Mouse (Mus musculus) embryonic facial prominence, embryonic 15.5 days (tissue): ENCODE measurements around the gene Sypl. TPM values are rescaled to one million over a fixed set of nuclear protein-coding genes. Genes with fewer than 3 reads are reported as not detected.

Experiments
- ATAC-seq: fragments of 200-750 bp; cut with Nextera tagmentation; 2 replicates; pipeline ENCODE4 v1.8.0; 2017; ENCODE audit warnings: low read depth, moderate TSS enrichment; ENCODE audit not compliant: insufficient number of reproducible peaks, low FRiP score, low TSS enrichment
- H3K27ac ChIP-seq: fragments of 300-500 bp; sonication (generic); replicated peaks from 2 replicates; pipeline ENCODE4 v1.5.1; 2015; ENCODE audit warnings: mild to moderate bottlenecking, inconsistent platforms
- H3K27me3 ChIP-seq: fragments of 300-500 bp; sonication (generic); 2 replicates; pipeline ENCODE4 v1.6.1; 2015; ENCODE audit warnings: inconsistent platforms
- H3K36me3 ChIP-seq: fragments of 300-500 bp; sonication (generic); 2 replicates; pipeline ENCODE4 v1.6.1; 2015; ENCODE audit warnings: mild to moderate bottlenecking, inconsistent platforms
- H3K4me1 ChIP-seq: fragments of 300-500 bp; sonication (generic); 2 replicates; pipeline ENCODE4 v1.6.1; 2015; ENCODE audit warnings: inconsistent platforms
- H3K4me2 ChIP-seq: fragments of 300-500 bp; sonication (generic); replicated peaks from 2 replicates; pipeline ENCODE4 v1.6.1; 2015; ENCODE audit warnings: mild to moderate bottlenecking, inconsistent platforms
- H3K4me3 ChIP-seq: fragments of 300-500 bp; sonication (generic); replicated peaks from 2 replicates; pipeline ENCODE4 v1.5.1; 2015; ENCODE audit warnings: mild to moderate bottlenecking, inconsistent platforms
- H3K9ac ChIP-seq: fragments of 300-500 bp; sonication (generic); 2 replicates; pipeline ENCODE4 v1.6.1; 2015; ENCODE audit warnings: inconsistent platforms
- H3K9me3 ChIP-seq: fragments of 300-500 bp; sonication (generic); replicated peaks from 2 replicates; pipeline ENCODE4 v1.6.1; 2016; ENCODE audit warnings: inconsistent platforms
- WGBS: fragments of 180-500 bp; shearing (Covaris S2); methylation state at CpG from one replicate; pipeline ENCODE4 v1.1.7; 2015; 5-methylcytosine and 5-hydroxymethylcytosine counted together
- polyA plus RNA-seq: library from polyadenylated mRNA; unstranded; fragments of >200 nt; fragmentation: Nextera tagmentation; extraction: Ambion mirVana; gene quantifications from 2 replicates; pipeline ENCODE4 v1.2.1, GENCODE M21; 2015

The Sypl gene
- polyA plus RNA-seq, 1 experiment from 2014 or later: 106 TPM

GRCm38 (mm10) chr12:32943951-32944350 is 9.7 kb upstream of the Sypl start:
- Histone ChIP-seq H3K9me3 (no peaks in the 10 kb centered on the region), H3K4me2 (no peak overlapping the region), H3K9ac (no peak overlapping the region), H3K36me3 (no peaks in the 10 kb centered on the region), H3K4me3 (no peak overlapping the region), H3K4me1 (no peaks in the 10 kb centered on the region), H3K27me3 (no peaks in the 10 kb centered on the region), H3K27ac (no peak overlapping the region)
- WGBS: 67% methylated on average over 3 of the region's 3 CpGs
- no peak for ATAC-seq

DNA sequence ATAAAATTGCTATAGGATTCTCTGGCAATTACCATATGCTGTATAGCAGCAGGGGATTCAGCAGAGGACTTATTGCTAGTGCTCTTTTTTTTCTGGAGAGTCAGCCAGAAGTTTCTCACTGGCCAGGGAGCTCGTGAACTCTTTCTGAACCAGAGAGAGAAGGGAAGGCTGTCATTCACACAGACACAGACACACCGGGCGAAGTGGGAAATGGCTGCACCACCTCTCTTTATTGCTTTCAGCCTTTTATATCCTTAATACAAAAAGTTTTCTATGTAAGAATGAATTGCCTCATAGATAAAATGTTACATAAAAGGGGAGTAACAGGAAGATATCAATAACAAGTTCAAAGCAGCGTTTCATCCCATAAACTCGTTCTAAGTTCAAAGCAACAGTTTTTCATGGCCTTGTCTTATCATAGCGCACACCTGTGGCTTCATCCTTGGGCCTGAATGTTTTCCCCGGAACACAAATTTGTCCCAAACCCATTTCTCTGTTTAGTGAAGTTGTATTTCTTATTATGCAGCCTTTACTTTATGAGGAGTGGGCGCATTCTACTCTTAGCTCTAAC is 8.7 kb upstream of the Sypl start:
- Histone ChIP-seq H3K9ac (no peak overlapping the region), H3K27me3 (no peaks in the 10 kb centered on the region), H3K27ac (no peak overlapping the region), H3K9me3 (no peaks in the 10 kb centered on the region), H3K36me3 (no peaks in the 10 kb centered on the region), H3K4me2 (no peak overlapping the region), H3K4me1 (no peaks in the 10 kb centered on the region), H3K4me3 (no peak overlapping the region)
- no peak for ATAC-seq
- 81% methylated on average over 8 of the region's 8 CpGs for WGBS

DNA sequence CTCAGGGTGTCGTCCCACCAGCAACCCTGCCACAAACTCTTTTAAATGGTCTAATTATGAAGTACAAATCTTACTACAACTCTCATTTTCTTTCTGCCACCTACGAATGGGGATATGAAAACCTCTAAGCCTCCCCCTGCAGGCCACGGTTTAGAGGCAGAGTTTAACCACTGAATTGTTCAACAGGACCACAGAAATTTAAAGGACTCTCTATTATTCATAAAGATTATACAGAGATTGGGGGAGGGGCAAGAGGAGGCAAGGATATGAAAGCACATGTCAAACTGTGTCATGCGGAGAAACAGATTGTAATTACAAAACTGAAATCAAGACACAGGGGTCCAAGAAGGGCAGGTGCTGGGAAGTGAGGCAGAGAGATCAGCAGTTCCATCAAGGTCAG is 7.3 kb upstream of the Sypl start:
- no peak overlapping the region for H3K4me3 ChIP-seq
- H3K9ac ChIP-seq: no peak overlapping the region
- no peaks in the 10 kb centered on the region for H3K36me3 ChIP-seq
- H3K9me3 ChIP-seq: no peaks in the 10 kb centered on the region
- no peaks in the 10 kb centered on the region for H3K4me1 ChIP-seq
- H3K27ac ChIP-seq: no peak overlapping the region
- WGBS: 70% methylated on average over 4 of the region's 4 CpGs
- ATAC-seq: no peak
- no peaks in the 10 kb centered on the region for H3K27me3 ChIP-seq
- H3K4me2 ChIP-seq: no peak overlapping the region

GRCm38 (mm10) chr12:32952416-32952815 is 1.3 kb upstream of the Sypl start:
- H3K36me3 ChIP-seq: no peaks in the 10 kb centered on the region
- 28% methylated on average over 3 of the region's 3 CpGs for WGBS
- no peaks in the 10 kb centered on the region for H3K9me3 ChIP-seq
- H3K27me3 ChIP-seq: no peaks in the 10 kb centered on the region
- no peak overlapping the region for H3K4me3 ChIP-seq
- no peak overlapping the region; the same call in 1 of the 2 replicates for H3K4me2 ChIP-seq
- ATAC-seq: no peak
- no peak overlapping the region for H3K27ac ChIP-seq
- H3K4me1 ChIP-seq: peaks cover 13% of the 10 kb centered on the region
- H3K9ac ChIP-seq: no peak overlapping the region

GRCm38 (mm10) chr12:32953066-32953465 is 625 bp upstream of the Sypl start:
- 18% methylated on average over 6 of the region's 6 CpGs for WGBS
- H3K4me2 ChIP-seq: peak overlapping the region; percentile 69
- H3K9me3 ChIP-seq: no peaks in the 10 kb centered on the region
- H3K27ac ChIP-seq: peak overlapping the region; percentile 99
- H3K27me3 ChIP-seq: no peaks in the 10 kb centered on the region
- H3K4me3 ChIP-seq: peak overlapping the region; percentile 86
- H3K36me3 ChIP-seq: no peaks in the 10 kb centered on the region
- peaks cover 13% of the 10 kb centered on the region for H3K4me1 ChIP-seq
- peak overlapping the region; percentile 42; the same call in 1 of the 2 replicates for H3K9ac ChIP-seq
- no peak for ATAC-seq

DNA sequence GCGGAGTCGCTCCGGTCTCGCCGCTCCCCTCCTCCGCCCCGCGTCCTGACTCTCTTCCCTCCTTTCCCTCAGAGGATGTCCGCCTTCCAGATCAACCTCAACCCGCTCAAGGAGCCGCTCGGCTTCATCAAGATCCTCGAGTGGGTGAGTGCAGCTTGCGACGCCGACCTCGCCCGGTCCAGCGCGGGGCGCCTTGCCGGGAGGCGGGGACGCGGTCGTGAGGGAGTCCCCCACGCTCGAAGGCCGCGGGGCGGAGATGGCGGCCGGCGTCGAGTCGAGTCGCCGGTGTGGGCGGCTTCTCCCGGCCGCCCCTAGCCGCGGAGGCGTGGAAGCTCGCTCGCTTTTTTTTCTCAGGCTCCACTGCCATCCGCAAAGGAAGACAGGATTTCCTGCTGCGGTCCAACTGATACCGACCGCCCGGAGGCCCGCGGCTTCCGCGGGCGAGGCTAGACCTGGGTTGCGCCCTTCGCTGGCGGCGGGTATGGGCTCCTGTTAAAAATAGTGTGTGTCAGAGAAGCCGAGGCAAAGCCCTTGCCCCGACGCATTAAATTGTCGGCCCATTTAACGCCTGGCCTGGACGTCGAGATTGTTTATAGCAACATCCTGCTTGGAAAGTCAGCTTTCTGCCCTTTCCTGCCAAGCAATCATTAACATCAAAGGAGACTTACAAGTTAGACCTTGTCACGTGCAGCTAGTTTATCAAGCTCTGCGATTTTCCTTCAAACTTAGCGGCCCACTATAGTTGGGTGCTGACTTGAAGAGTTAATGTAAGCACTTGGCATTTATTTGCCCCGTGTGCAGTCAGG is 728 bp downstream of the Sypl start:
- Histone ChIP-seq H3K4me2 (peak overlapping the region; percentile 69), H3K27ac (peak overlapping the region; percentile 99), H3K9me3 (no peaks in the 10 kb centered on the region), H3K36me3 (no peaks in the 10 kb centered on the region), H3K27me3 (no peaks in the 10 kb centered on the region), H3K9ac (peak overlapping the region; percentile 83), H3K4me3 (peak overlapping the region; percentile 86), H3K4me1 (peaks cover 13% of the 10 kb centered on the region)
- peak; percentile 62 for ATAC-seq
- WGBS: under 1% methylated on average over 71 of the region's 71 CpGs

DNA sequence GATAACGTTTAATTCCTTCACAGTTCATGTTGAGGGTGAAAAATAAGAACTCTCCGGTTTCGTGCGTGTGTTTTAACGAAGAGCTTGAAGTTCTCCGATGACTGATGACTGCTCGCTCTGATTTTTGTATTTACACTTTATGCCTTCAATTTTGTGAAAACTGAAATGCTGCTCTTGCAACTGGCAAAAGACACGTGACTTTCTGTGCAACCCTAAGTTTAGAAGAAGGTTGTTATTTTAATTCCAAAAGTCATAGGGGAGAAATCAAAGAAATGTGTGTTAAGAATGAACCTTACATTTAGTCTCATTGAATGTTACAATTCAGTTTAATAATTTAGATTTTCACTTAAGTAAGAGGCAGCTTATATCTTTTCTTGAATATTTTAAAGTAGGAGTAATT is 1.3 kb downstream of the Sypl start:
- Histone ChIP-seq H3K4me1 (peaks cover 13% of the 10 kb centered on the region), H3K4me3 (peak overlapping the region; percentile 86), H3K9me3 (no peaks in the 10 kb centered on the region), H3K9ac (peak overlapping the region; percentile 83), H3K4me2 (peak overlapping the region; percentile 69), H3K36me3 (no peaks in the 10 kb centered on the region), H3K27me3 (no peaks in the 10 kb centered on the region), H3K27ac (peak overlapping the region; percentile 99)
- under 1% methylated on average over 8 of the region's 8 CpGs for WGBS
- ATAC-seq: no peak

DNA sequence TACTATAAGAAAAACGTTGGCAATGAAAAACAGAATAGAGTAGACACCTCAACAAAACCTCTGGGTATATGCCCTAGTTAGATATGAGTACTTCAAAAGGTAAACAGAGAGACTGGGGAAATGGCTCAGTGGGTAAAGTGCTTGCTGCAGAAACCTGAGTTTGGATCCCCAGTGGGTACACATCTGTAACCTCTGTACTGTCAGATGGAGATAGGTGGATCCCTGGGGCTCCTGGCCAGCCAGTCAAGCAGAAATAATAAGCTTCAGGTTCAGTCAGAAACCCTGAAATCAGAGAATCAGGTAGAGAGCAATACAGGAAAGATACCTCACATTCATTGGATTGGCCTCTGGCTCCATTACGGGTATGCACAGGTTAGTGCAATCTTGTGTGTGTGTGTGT is 3.5 kb downstream of the Sypl start:
- Histone ChIP-seq H3K27ac (no peak overlapping the region), H3K9me3 (no peaks in the 10 kb centered on the region), H3K4me2 (no peak overlapping the region), H3K9ac (no peak overlapping the region), H3K4me1 (peaks cover 22% of the 10 kb centered on the region), H3K4me3 (no peak overlapping the region), H3K36me3 (no peaks in the 10 kb centered on the region), H3K27me3 (no peaks in the 10 kb centered on the region)
- no peak for ATAC-seq
- WGBS: 72% methylated on average over 2 of the region's 2 CpGs

DNA sequence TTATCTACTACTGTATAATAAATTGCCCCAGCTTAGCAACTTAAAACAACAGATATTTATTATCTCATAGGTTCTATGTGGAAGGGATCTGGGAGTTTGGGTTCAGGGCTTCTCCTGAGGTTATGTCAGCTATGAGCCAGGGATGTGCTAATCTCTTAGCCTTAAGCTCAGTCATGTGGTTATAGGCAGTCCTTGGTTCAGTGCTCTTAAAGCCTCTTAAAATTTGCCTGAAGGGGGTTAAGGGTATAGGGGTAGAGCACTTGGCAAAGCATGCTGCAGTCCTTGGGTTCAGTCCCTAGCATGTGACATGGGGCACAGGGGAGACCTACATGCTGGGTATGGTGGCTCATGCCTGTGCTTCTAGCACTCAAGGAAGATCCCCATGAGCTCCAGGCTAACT is 8.4 kb downstream of the Sypl start:
- no peak for ATAC-seq
- H3K4me1 ChIP-seq: 0 out of 2 replicates have a peak, but pooled peaks cover 9% of the 10 kb centered on the region
- H3K27ac ChIP-seq: no peak overlapping the region
- H3K4me2 ChIP-seq: no peak overlapping the region
- H3K4me3 ChIP-seq: no peak overlapping the region
- H3K9me3 ChIP-seq: no peaks in the 10 kb centered on the region
- no peaks in the 10 kb centered on the region for H3K27me3 ChIP-seq
- H3K9ac ChIP-seq: no peak overlapping the region
- H3K36me3 ChIP-seq: peaks cover 7% of the 10 kb centered on the region; the same call in 1 of the 2 replicates

DNA sequence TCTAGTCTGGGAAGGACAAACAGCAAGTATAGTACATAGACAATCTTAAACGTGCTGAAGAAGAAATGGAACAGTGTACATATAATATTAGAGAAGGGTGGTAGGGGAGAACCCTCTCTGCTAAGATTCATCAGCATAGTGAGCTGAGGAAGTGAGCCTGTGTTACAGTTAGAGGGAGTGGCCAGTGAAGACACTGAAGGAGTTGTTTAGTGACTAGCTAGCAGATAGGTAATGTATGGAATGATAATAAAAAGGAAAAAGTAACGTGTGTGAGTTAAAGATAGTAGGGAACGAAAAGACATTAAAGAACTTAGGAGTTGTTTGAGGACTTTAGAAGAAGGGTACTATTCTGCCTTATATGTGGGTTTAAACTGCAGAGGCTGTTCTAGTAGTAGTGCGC is 10.2 kb downstream of the Sypl start:
- 87% methylated on average over 4 of the region's 4 CpGs for WGBS
- H3K27me3 ChIP-seq: no peaks in the 10 kb centered on the region

GRCm38 (mm10) chr12:32972287-32972686 is 18.6 kb downstream of the Sypl start:
- 79% methylated on average over 1 of the region's 1 CpGs for WGBS
- no peak overlapping the region for H3K4me3 ChIP-seq
- no peak for ATAC-seq

More for the DNA sequence above, 10.2 kb downstream of the Sypl start:
- no peak overlapping the region for H3K9ac ChIP-seq
- H3K4me2 ChIP-seq: no peak overlapping the region
- no peak overlapping the region for H3K27ac ChIP-seq
- H3K4me1 ChIP-seq: 0 out of 2 replicates have a peak, but pooled peaks cover 9% of the 10 kb centered on the region
- no peak overlapping the region for H3K4me3 ChIP-seq
- no peaks in the 10 kb centered on the region for H3K9me3 ChIP-seq
- peaks cover 16% of the 10 kb centered on the region for H3K36me3 ChIP-seq
- ATAC-seq: no peak

More at GRCm38 (mm10) chr12:32972287-32972686, 18.6 kb downstream of the Sypl start:
- no peak overlapping the region for H3K9ac ChIP-seq
- peaks cover 17% of the 10 kb centered on the region for H3K36me3 ChIP-seq
- H3K27ac ChIP-seq: no peak overlapping the region
- no peaks in the 10 kb centered on the region for H3K4me1 ChIP-seq
- H3K27me3 ChIP-seq: no peaks in the 10 kb centered on the region
- no peak overlapping the region for H3K4me2 ChIP-seq
- H3K9me3 ChIP-seq: no peaks in the 10 kb centered on the region
